Mouse (Mus musculus) heart, embryonic 14.5 days (tissue): Measurements from ENCODE around the gene Fam160a1. TPM values are rescaled to one million over a fixed set of nuclear protein-coding genes. Genes with fewer than 3 reads are reported as not detected.

Experiments
- ATAC-seq: fragments of 200-750 bp; cut with Nextera tagmentation; 2 replicates; pipeline ENCODE4 v1.8.0; 2017; ENCODE audit warnings: low read depth, moderate TSS enrichment; ENCODE audit not compliant: insufficient number of reproducible peaks, insufficient read depth, low FRiP score
- H3K27ac ChIP-seq, 2 experiments: fragments of 200-500 bp in 1 of 2; fragments of 300-500 bp in 1 of 2; sonication (generic) in 1 of 2; replicated peaks in 1 of 2; 2 replicates each; pipeline ENCODE4 v1.5.1; 2012 to 2014; ENCODE audit warnings: low read depth in 2 of 2, low read length in 2 of 2, control low read depth in 1 of 2, mild to moderate bottlenecking in 1 of 2, mixed read lengths in 1 of 2; ENCODE audit not compliant: control insufficient read depth in 1 of 2, insufficient read depth in 1 of 2
- H3K27me3 ChIP-seq: fragments of 300-500 bp; sonication (generic); 2 replicates; pipeline ENCODE4 v1.6.1; 2014; ENCODE audit warnings: mild to moderate bottlenecking, low read length, control low read depth; ENCODE audit not compliant: control insufficient read depth, insufficient read depth
- H3K36me3 ChIP-seq: fragments of 300-500 bp; sonication (generic); 2 replicates; pipeline ENCODE4 v1.6.1; 2014; ENCODE audit warnings: mild to moderate bottlenecking, control low read depth, low read length, mixed read lengths; ENCODE audit not compliant: control insufficient read depth, insufficient read depth
- H3K4me1 ChIP-seq, 2 experiments: fragments of 200-500 bp in 1 of 2; fragments of 300-500 bp in 1 of 2; sonication (generic) in 1 of 2; 2 replicates each; pipeline ENCODE4 v1.6.1; 2012 to 2014; ENCODE audit warnings: low read length in 2 of 2, control low read depth in 1 of 2, mixed read lengths in 1 of 2; ENCODE audit not compliant: control insufficient read depth in 2 of 2, insufficient read depth in 2 of 2
- H3K4me2 ChIP-seq: fragments of 300-500 bp; sonication (generic); 2 replicates; pipeline ENCODE4 v1.6.1; 2014; ENCODE audit warnings: mild to moderate bottlenecking, low read length
- H3K4me3 ChIP-seq, 2 experiments: fragments of 200-500 bp in 1 of 2; fragments of 300-500 bp in 1 of 2; sonication (generic) in 1 of 2; 2 replicates each; pipeline ENCODE4 v1.5.1; 2012 to 2014; ENCODE audit warnings: low read length in 2 of 2, mild to moderate bottlenecking in 2 of 2, control low read depth in 1 of 2, low read depth in 1 of 2, moderate library complexity in 1 of 2; ENCODE audit not compliant: control insufficient read depth in 1 of 2, insufficient read depth in 1 of 2
- H3K9ac ChIP-seq: fragments of 300-500 bp; sonication (generic); 2 replicates; pipeline ENCODE4 v1.6.1; 2014; ENCODE audit warnings: mild to moderate bottlenecking, low read length
- H3K9me3 ChIP-seq: fragments of 300-500 bp; sonication (generic); 2 replicates; pipeline ENCODE4 v1.6.1; 2016; ENCODE audit warnings: low read length, control low read depth; ENCODE audit not compliant: control insufficient read depth
- WGBS: fragments of 180-500 bp; shearing (Covaris S2); extraction: QIAGEN DNeasy Blood & Tissue Kit; methylation state at CpG from one replicate; pipeline ENCODE4 v1.1.7; 2014; 5-methylcytosine and 5-hydroxymethylcytosine counted together
- polyA plus RNA-seq: library from polyadenylated mRNA; unstranded; fragments of >200 nt; fragmentation: Nextera tagmentation; extraction: Ambion mirVana; gene quantifications from 2 replicates; pipeline ENCODE4 v1.2.1, GENCODE M21; 2014

Gene Fam160a1
- polyA plus RNA-seq, 1 experiment from 2014 or later = 7.4 TPM

GRCm38 (mm10) chr3:85748863-85749262, 68.2 kb downstream of the Fam160a1 start:
- Histone ChIP-seq H3K4me2 (no peak overlapping the region), H3K4me3 (no peak overlapping the region), H3K9me3 (no peaks in the 10 kb centered on the region), H3K36me3 (no peaks in the 10 kb centered on the region), H3K9ac (no peak overlapping the region), H3K4me1 (peaks cover 4 to 12% of the 10 kb centered on the region in 2 experiments; a peak in 2 of 4 replicates), H3K27me3 (no peaks in the 10 kb centered on the region), H3K27ac (no peak overlapping the region)
- WGBS = 26% methylated on average over 4 of the region's 4 CpGs
- ATAC-seq = no peak

- Histone ChIP-seq H3K4me2 (no peak overlapping the region), H3K9me3 (no peaks in the 10 kb centered on the region), H3K27ac (no peak overlapping the region), H3K4me3 (no peak overlapping the region), H3K4me1 (peaks cover 4 to 12% of the 10 kb centered on the region in 2 experiments; a peak in 2 of 4 replicates), H3K27me3 (no peaks in the 10 kb centered on the region), H3K9ac (no peak overlapping the region), H3K36me3 (no peaks in the 10 kb centered on the region)
- 29% methylated on average over 4 of the region's 4 CpGs for WGBS
- no peak for ATAC-seq
Measured at GRCm38 (mm10) chr3:85746116-85746515, 71.0 kb downstream of the Fam160a1 start.

- WGBS = 86% methylated on average over 3 of the region's 3 CpGs
- H3K9ac ChIP-seq = no peak overlapping the region
- H3K27ac ChIP-seq = no peak overlapping the region
- no peak overlapping the region for H3K4me2 ChIP-seq
- peaks cover 2 to 6% of the 10 kb centered on the region in 2 experiments; a peak in 2 of 4 replicates for H3K4me1 ChIP-seq
- no peaks in the 10 kb centered on the region for H3K9me3 ChIP-seq
- ATAC-seq = no peak
- no peaks in the 10 kb centered on the region for H3K27me3 ChIP-seq
- H3K4me3 ChIP-seq = no peak overlapping the region
- H3K36me3 ChIP-seq = no peaks in the 10 kb centered on the region
Measured at GRCm38 (mm10) chr3:85741767-85742166, 75.3 kb downstream of the Fam160a1 start.

GRCm38 (mm10) chr3:85738591-85738990, 78.5 kb downstream of the Fam160a1 start:
- H3K27me3 ChIP-seq = no peaks in the 10 kb centered on the region
- no peaks in the 10 kb centered on the region for H3K36me3 ChIP-seq
- 75% methylated on average over 3 of the region's 3 CpGs for WGBS
- H3K4me1 ChIP-seq = no peaks in the 10 kb centered on the region
- H3K27ac ChIP-seq = no peak overlapping the region
- no peak overlapping the region for H3K4me3 ChIP-seq
- ATAC-seq = no peak
- H3K4me2 ChIP-seq = no peak overlapping the region
- no peak overlapping the region for H3K9ac ChIP-seq
- H3K9me3 ChIP-seq = no peaks in the 10 kb centered on the region

GRCm38 (mm10) chr3:85733939-85734729, 83.0 kb downstream of the Fam160a1 start:
- no peak for ATAC-seq
- no peak overlapping the region for H3K27ac ChIP-seq

GRCm38 (mm10) chr3:85727171-85727570, 89.9 kb downstream of the Fam160a1 start:
- ATAC-seq = no peak
- H3K4me3 ChIP-seq = no peak overlapping the region

More at GRCm38 (mm10) chr3:85733939-85734729, 83.0 kb downstream of the Fam160a1 start:
- no peak overlapping the region for H3K9ac ChIP-seq
- no peaks in the 10 kb centered on the region for H3K4me1 ChIP-seq
- no peaks in the 10 kb centered on the region for H3K36me3 ChIP-seq
- H3K4me3 ChIP-seq = no peak overlapping the region
- H3K9me3 ChIP-seq = no peaks in the 10 kb centered on the region
- no peak overlapping the region for H3K4me2 ChIP-seq
- H3K27me3 ChIP-seq = no peaks in the 10 kb centered on the region
- WGBS = 79% methylated on average over 5 of the region's 5 CpGs

GRCm38 (mm10) chr3:85725971-85726370, 91.1 kb downstream of the Fam160a1 start:
- no peak overlapping the region for H3K4me2 ChIP-seq
- no peak overlapping the region for H3K27ac ChIP-seq
- no peaks in the 10 kb centered on the region for H3K27me3 ChIP-seq
- H3K9me3 ChIP-seq = no peaks in the 10 kb centered on the region
- H3K4me3 ChIP-seq = no peak overlapping the region
- no peaks in the 10 kb centered on the region for H3K4me1 ChIP-seq
- WGBS = 79% methylated on average over 3 of the region's 3 CpGs
- no peak for ATAC-seq
- H3K36me3 ChIP-seq = no peaks in the 10 kb centered on the region
- no peak overlapping the region for H3K9ac ChIP-seq

More at GRCm38 (mm10) chr3:85727171-85727570, 89.9 kb downstream of the Fam160a1 start:
- Histone ChIP-seq H3K9me3 (no peaks in the 10 kb centered on the region), H3K4me2 (no peak overlapping the region), H3K36me3 (no peaks in the 10 kb centered on the region), H3K27me3 (no peaks in the 10 kb centered on the region), H3K9ac (no peak overlapping the region), H3K4me1 (no peaks in the 10 kb centered on the region), H3K27ac (no peak overlapping the region)
- 55% methylated on average over 2 of the region's 2 CpGs for WGBS
